7 mouse cellular contexts compared by ENCODE assay signal in genomic region chr2:90745053-90745678, GRCm38 (mm10). TPM values are rescaled to one million over a fixed set of nuclear protein-coding genes. Genes with fewer than 3 reads are reported as not detected.
DNase-seq lines count a peak whose midpoint lies in the region; ATAC-seq lines count a peak whose summit lies in the region.

Gene Fnbp4, plus strand, starts transcription at chr2:90745370.

- no peaks in the 10 kb centered on the region for H3K9me3 ChIP-seq in embryonic facial prominence, embryonic 12.5 days
- H3K9me3 ChIP-seq in limb, embryonic 11.5 days (ENCODE audit: control insufficient read depth, low read length) = no peaks in the 10 kb centered on the region
- no peaks in the 10 kb centered on the region for H3K9me3 ChIP-seq in midbrain, embryonic 14.5 days (ENCODE audit: control insufficient read depth, low read length)

- peak; percentile 100 for ATAC-seq in embryonic facial prominence, embryonic 12.5 days (ENCODE audit: insufficient number of reproducible peaks, insufficient read depth, low FRiP score, low TSS enrichment)
- ATAC-seq in limb, embryonic 11.5 days (ENCODE audit: insufficient number of reproducible peaks, low FRiP score, low TSS enrichment, low read depth) = peak; percentile 99
- peak; percentile 99 for ATAC-seq in midbrain, embryonic 14.5 days (ENCODE audit: low FRiP score, low TSS enrichment)

- H3K4me1 ChIP-seq in embryonic facial prominence, embryonic 12.5 days = peaks cover 18% of the 10 kb centered on the region
- H3K4me1 ChIP-seq in limb, embryonic 11.5 days (ENCODE audit: control insufficient read depth, insufficient read depth, low read length) = peaks cover 6% of the 10 kb centered on the region; the same call in 1 of the 2 replicates
- peaks cover 18% of the 10 kb centered on the region for H3K4me1 ChIP-seq in midbrain, embryonic 14.5 days (ENCODE audit: control insufficient read depth, insufficient read depth, low read length)

- H3K27me3 ChIP-seq in embryonic facial prominence, embryonic 12.5 days = no peaks in the 10 kb centered on the region
- no peaks in the 10 kb centered on the region for H3K27me3 ChIP-seq in limb, embryonic 11.5 days (ENCODE audit: control insufficient read depth, insufficient read depth, low read length)
- no peaks in the 10 kb centered on the region for H3K27me3 ChIP-seq in midbrain, embryonic 14.5 days (ENCODE audit: control insufficient read depth, insufficient read depth, low read length)

- H3K27ac ChIP-seq in embryonic facial prominence, embryonic 12.5 days = peak within 1 kb of the TSS; percentile 98
- peak within 1 kb of the TSS; percentile 92 for H3K27ac ChIP-seq in limb, embryonic 11.5 days (replicated peaks; ENCODE audit: low read depth, low read length)
- peak within 1 kb of the TSS; percentile 98 for H3K27ac ChIP-seq in midbrain, embryonic 14.5 days (replicated peaks; ENCODE audit: low read depth, low read length)

- DNase-seq in adrenal gland, postnatal 25 days = peak; percentile 97
- peak; percentile 100 for DNase-seq in heart, adult 11 months
- DNase-seq in kidney, adult 18-20 months = peak; percentile 97
- peak; percentile 97 for DNase-seq in limb, embryonic 11.5 days (ENCODE audit: low spot score)
- DNase-seq in midbrain, embryonic 14.5 days = peak; percentile 99
- DNase-seq in spleen, adult 18-20 months = peak; percentile 94 to 96

- peak within 1 kb of the TSS; percentile 96 for H3K9ac ChIP-seq in embryonic facial prominence, embryonic 12.5 days
- H3K9ac ChIP-seq in limb, embryonic 11.5 days (ENCODE audit: low read length) = peak within 1 kb of the TSS; percentile 90
- peak within 1 kb of the TSS; percentile 97 for H3K9ac ChIP-seq in midbrain, embryonic 14.5 days (replicated peaks; ENCODE audit: low read length)

- H3K4me3 ChIP-seq in embryonic facial prominence, embryonic 12.5 days = peak within 1 kb of the TSS; percentile 91
- peak within 1 kb of the TSS; percentile 74 for H3K4me3 ChIP-seq in limb, embryonic 11.5 days (ENCODE audit: low read depth, low read length)
- H3K4me3 ChIP-seq in midbrain, embryonic 14.5 days (replicated peaks; ENCODE audit: low read depth, low read length) = peak within 1 kb of the TSS; percentile 96

- peak within 1 kb of the TSS; percentile 66 for H3K4me2 ChIP-seq in embryonic facial prominence, embryonic 12.5 days (replicated peaks)
- H3K4me2 ChIP-seq in limb, embryonic 11.5 days (ENCODE audit: low read depth, severe bottlenecking) = peak within 1 kb of the TSS; percentile 83
- H3K4me2 ChIP-seq in midbrain, embryonic 14.5 days (ENCODE audit: low read length) = peak within 1 kb of the TSS; percentile 89

- peaks cover 11% of the 10 kb centered on the region for H3K36me3 ChIP-seq in embryonic facial prominence, embryonic 12.5 days
- H3K36me3 ChIP-seq in limb, embryonic 11.5 days (ENCODE audit: control insufficient read depth, insufficient read depth, low read length) = peaks cover 2% of the 10 kb centered on the region; the same call in 1 of the 2 replicates
- peaks cover 10% of the 10 kb centered on the region for H3K36me3 ChIP-seq in midbrain, embryonic 14.5 days (ENCODE audit: control insufficient read depth, insufficient read depth, low read length)

- under 1% methylated on average over 43 of the region's 44 CpGs for WGBS in embryonic facial prominence, embryonic 12.5 days
- 1% methylated on average over 44 of the region's 44 CpGs for WGBS in limb, embryonic 11.5 days
- WGBS in midbrain, embryonic 14.5 days = under 1% methylated on average over 44 of the region's 44 CpGs

RNA-seq across cellular contexts. Expression of gene Fnbp4, which starts in this region (rescaled TPM):
- total RNA-seq in adrenal gland, postnatal 25 days (2021) = 65.2 and 72.0 TPM in 2 replicates
- polyA plus RNA-seq in embryonic facial prominence, embryonic 12.5 days (2016; fragmentation: Nextera tagmentation; extraction: Ambion mirVana) = 158 TPM in 2 replicates
- 102 and 117 TPM in 2 replicates for polyA plus RNA-seq in limb, embryonic 11.5 days (2014; fragmentation: Nextera tagmentation; extraction: Ambion mirVana)
- 86.3 and 113 TPM in 2 replicates for polyA plus RNA-seq in midbrain, embryonic 14.5 days (2014; fragmentation: Nextera tagmentation; extraction: Ambion mirVana)

Comparison
In these comparisons a context has a peak if more than half of its experiments do, and no peak if none do; other contexts are left out.
1. Peak in every context shown above with its lines: DNase-seq, ATAC-seq, H3K4me3 ChIP-seq and H3K27ac ChIP-seq.